Mouse (Mus musculus): Measurements from ENCODE around the gene Gm44579. TPM values are rescaled to one million over a fixed set of nuclear protein-coding genes. Genes with fewer than 3 reads are reported as not detected.

The Gm44579 gene
- polyA plus RNA-seq, 1 experiment = not detected

GRCm38 (mm10) chr15:98235442-98235841, 14.7 kb upstream of the Gm44579 start:
- Histone ChIP-seq H3K4me2 (ENCODE audit: low read depth) (no peak overlapping the region), H3K27me3 (ENCODE audit: control insufficient read depth, insufficient read depth, insufficient read length) (peaks cover 21% of the 10 kb centered on the region), H3ac (ENCODE audit: control insufficient read depth, insufficient read length) (no peak overlapping the region), H3K36me3 (ENCODE audit: control insufficient read depth, insufficient read depth) (no peaks in the 10 kb centered on the region), H3K79me2 (ENCODE audit: control insufficient read depth, insufficient read depth) (no peaks in the 10 kb centered on the region), H3K4me3 (no peak overlapping the region)
- TF ChIP-seq SRF (IDR thresholded peaks at IDR 0.05; ENCODE audit: control insufficient read depth, insufficient read length, low read depth) (no peak), USF1 (IDR thresholded peaks at IDR 0.05; ENCODE audit: low read depth) (no peak), REST (IDR thresholded peaks at IDR 0.05; ENCODE audit: insufficient read depth, insufficient read length) (no peak), E2F4 (IDR thresholded peaks at IDR 0.05; ENCODE audit: insufficient read depth) (no peak), TCF12 (IDR thresholded peaks at IDR 0.05; ENCODE audit: insufficient read depth, poor library complexity, severe bottlenecking) (no peak), MAX (IDR thresholded peaks at IDR 0.05; ENCODE audit: low read depth) (no peak), MYOD1 (IDR thresholded peaks at IDR 0.05; ENCODE audit: control insufficient read depth in 1 of 3, insufficient read length in 2 of 3, low read depth in 2 of 3) (no peak), MYOG (IDR thresholded peaks at IDR 0.05; ENCODE audit: control insufficient read depth in 1 of 3, insufficient read depth in 1 of 3, insufficient read length in 2 of 3, low read depth in 2 of 3) (no peak), POLR2A (IDR thresholded peaks at IDR 0.05; ENCODE audit: insufficient read length, low read depth) (no peak), CEBPB (IDR thresholded peaks at IDR 0.05; ENCODE audit: insufficient read depth, poor library complexity, severe bottlenecking) (no peak), TCF3 (IDR thresholded peaks at IDR 0.05; ENCODE audit: insufficient read length, low read depth) (no peak), POLR2AphosphoS2 (IDR thresholded peaks at IDR 0.05; ENCODE audit: insufficient read length, low read depth) (no peak)

GRCm38 (mm10) chr15:98234350-98234749, 13.6 kb upstream of the Gm44579 start, which contains the start of gene Olfr286:
Gene Olfr286, minus strand, starts transcription at chr15:98234450.
- H3K36me3 ChIP-seq (ENCODE audit: control insufficient read depth, insufficient read depth) = no peaks in the 10 kb centered on the region
- TF ChIP-seq MYOD1 (IDR thresholded peaks at IDR 0.05; ENCODE audit: control insufficient read depth in 1 of 3, insufficient read length in 2 of 3, low read depth in 2 of 3) (no peak), POLR2AphosphoS2 (IDR thresholded peaks at IDR 0.05; ENCODE audit: insufficient read length, low read depth) (no peak)
- no peak within 1 kb of the TSS for H3K4me2 ChIP-seq (ENCODE audit: low read depth)
- H3ac ChIP-seq (ENCODE audit: control insufficient read depth, insufficient read length) = no peak within 1 kb of the TSS
- H3K4me3 ChIP-seq = no peak within 1 kb of the TSS
- H3K27me3 ChIP-seq (ENCODE audit: control insufficient read depth, insufficient read depth, insufficient read length) = peaks cover 25% of the 10 kb centered on the region
- H3K79me2 ChIP-seq (ENCODE audit: control insufficient read depth, insufficient read depth) = no peaks in the 10 kb centered on the region

- Histone ChIP-seq H3K4me3 (no peak overlapping the region), H3K36me3 (ENCODE audit: control insufficient read depth, insufficient read depth) (no peaks in the 10 kb centered on the region), H3K4me2 (ENCODE audit: low read depth) (no peak overlapping the region), H3ac (ENCODE audit: control insufficient read depth, insufficient read length) (no peak overlapping the region), H3K79me2 (ENCODE audit: control insufficient read depth, insufficient read depth) (no peaks in the 10 kb centered on the region), H3K27me3 (ENCODE audit: control insufficient read depth, insufficient read depth, insufficient read length) (peaks cover 24% of the 10 kb centered on the region)
- TF ChIP-seq TCF12 (IDR thresholded peaks at IDR 0.05; ENCODE audit: insufficient read depth, poor library complexity, severe bottlenecking) = no peak
- TF ChIP-seq REST (IDR thresholded peaks at IDR 0.05; ENCODE audit: insufficient read depth, insufficient read length) = no peak
- TF ChIP-seq POLR2AphosphoS2 (IDR thresholded peaks at IDR 0.05; ENCODE audit: insufficient read length, low read depth) = no peak
- TF ChIP-seq TCF3 (IDR thresholded peaks at IDR 0.05; ENCODE audit: insufficient read length, low read depth) = no peak
- TF ChIP-seq CEBPB (IDR thresholded peaks at IDR 0.05; ENCODE audit: insufficient read depth, poor library complexity, severe bottlenecking) = no peak
These were observed 5.3 kb upstream of the Gm44579 start for GRCm38 (mm10) chr15:98226096-98226495.

GRCm38 (mm10) chr15:98225610-98226009, 4.8 kb upstream of the Gm44579 start:
- Histone ChIP-seq H3K4me2 (ENCODE audit: low read depth) (no peak overlapping the region), H3K36me3 (ENCODE audit: control insufficient read depth, insufficient read depth) (no peaks in the 10 kb centered on the region), H3K79me2 (ENCODE audit: control insufficient read depth, insufficient read depth) (no peaks in the 10 kb centered on the region), H3ac (ENCODE audit: control insufficient read depth, insufficient read length) (no peak overlapping the region), H3K27me3 (ENCODE audit: control insufficient read depth, insufficient read depth, insufficient read length) (peaks cover 22% of the 10 kb centered on the region), H3K4me3 (no peak overlapping the region)
- TF ChIP-seq USF1 (IDR thresholded peaks at IDR 0.05; ENCODE audit: low read depth) (no peak), SRF (IDR thresholded peaks at IDR 0.05; ENCODE audit: control insufficient read depth, insufficient read length, low read depth) (no peak), TCF3 (IDR thresholded peaks at IDR 0.05; ENCODE audit: insufficient read length, low read depth) (no peak), MAX (IDR thresholded peaks at IDR 0.05; ENCODE audit: low read depth) (no peak), MYOG (IDR thresholded peaks at IDR 0.05; ENCODE audit: control insufficient read depth in 1 of 3, insufficient read depth in 1 of 3, insufficient read length in 2 of 3, low read depth in 2 of 3) (no peak), POLR2AphosphoS2 (IDR thresholded peaks at IDR 0.05; ENCODE audit: insufficient read length, low read depth) (no peak), POLR2A (IDR thresholded peaks at IDR 0.05; ENCODE audit: insufficient read length, low read depth) (no peak)

GRCm38 (mm10) chr15:98222377-98222776, 1.6 kb upstream of the Gm44579 start:
- no peak overlapping the region for H3K4me3 ChIP-seq
- no peaks in the 10 kb centered on the region for H3K79me2 ChIP-seq (ENCODE audit: control insufficient read depth, insufficient read depth)
- no peak for TF ChIP-seq MYOD1 (IDR thresholded peaks at IDR 0.05; ENCODE audit: control insufficient read depth in 1 of 3, insufficient read length in 2 of 3, low read depth in 2 of 3)
- TF ChIP-seq TCF3 (IDR thresholded peaks at IDR 0.05; ENCODE audit: insufficient read length, low read depth) = no peak
- no peak for TF ChIP-seq MYOG (IDR thresholded peaks at IDR 0.05; ENCODE audit: control insufficient read depth in 1 of 3, insufficient read depth in 1 of 3, insufficient read length in 2 of 3, low read depth in 2 of 3)
- no peak for TF ChIP-seq SRF (IDR thresholded peaks at IDR 0.05; ENCODE audit: control insufficient read depth, insufficient read length, low read depth)
- TF ChIP-seq E2F4 (IDR thresholded peaks at IDR 0.05; ENCODE audit: insufficient read depth) = no peak
- no peak for TF ChIP-seq POLR2AphosphoS2 (IDR thresholded peaks at IDR 0.05; ENCODE audit: insufficient read length, low read depth)
- no peak for TF ChIP-seq MAX (IDR thresholded peaks at IDR 0.05; ENCODE audit: low read depth)
- TF ChIP-seq TCF12 (IDR thresholded peaks at IDR 0.05; ENCODE audit: insufficient read depth, poor library complexity, severe bottlenecking) = no peak
- no peak for TF ChIP-seq CEBPB (IDR thresholded peaks at IDR 0.05; ENCODE audit: insufficient read depth, poor library complexity, severe bottlenecking)
- TF ChIP-seq REST (IDR thresholded peaks at IDR 0.05; ENCODE audit: insufficient read depth, insufficient read length) = no peak
- no peak for TF ChIP-seq POLR2A (IDR thresholded peaks at IDR 0.05; ENCODE audit: insufficient read length, low read depth)
- no peak for TF ChIP-seq USF1 (IDR thresholded peaks at IDR 0.05; ENCODE audit: low read depth)
- no peak overlapping the region for H3K4me2 ChIP-seq (ENCODE audit: low read depth)
- H3K27me3 ChIP-seq (ENCODE audit: control insufficient read depth, insufficient read depth, insufficient read length) = peaks cover 12% of the 10 kb centered on the region
- no peaks in the 10 kb centered on the region for H3K36me3 ChIP-seq (ENCODE audit: control insufficient read depth, insufficient read depth)
- H3ac ChIP-seq (ENCODE audit: control insufficient read depth, insufficient read length) = no peak overlapping the region
